Mouse (Mus musculus): Measurements from ENCODE around the gene Gdpd2. TPM values are rescaled to one million over a fixed set of nuclear protein-coding genes. Genes with fewer than 3 reads are reported as not detected.

The Gdpd2 gene
- polyA plus RNA-seq, 1 experiment from 2014 or later = 0.52 TPM

Other genes starting within 250 kb of the Gdpd2 start
- gene Igbp1, start 235.6 kb upstream of the Gdpd2 start, polyA plus RNA-seq (2014; fragmentation: Nextera tagmentation; extraction: Ambion mirVana) = 30.1 and 31.1 TPM in 2 replicates
- gene Dgat2l6, start 205.0 kb upstream of the Gdpd2 start, polyA plus RNA-seq (2014; fragmentation: Nextera tagmentation; extraction: Ambion mirVana) = not detected in 2 replicates
- gene Awat1, start 157.6 kb upstream of the Gdpd2 start, polyA plus RNA-seq (2014; fragmentation: Nextera tagmentation; extraction: Ambion mirVana) = not detected in 2 replicates
- gene P2ry4, start 135.0 kb upstream of the Gdpd2 start, polyA plus RNA-seq (2014; fragmentation: Nextera tagmentation; extraction: Ambion mirVana) = not detected in 2 replicates
- 0.59 and 0.66 TPM in 2 replicates for gene Arr3, start 124.4 kb upstream of the Gdpd2 start, polyA plus RNA-seq (2014; fragmentation: Nextera tagmentation; extraction: Ambion mirVana)
- gene Kif4, start 104.1 kb upstream of the Gdpd2 start, polyA plus RNA-seq (2014; fragmentation: Nextera tagmentation; extraction: Ambion mirVana) = 26.7 and 30.6 TPM in 2 replicates
- gene Pdzd11, start 103.3 kb upstream of the Gdpd2 start, polyA plus RNA-seq (2014; fragmentation: Nextera tagmentation; extraction: Ambion mirVana) = 89.1 and 97.3 TPM in 2 replicates
- 3.2 and 4.0 TPM in 2 replicates for gene Dlg3, start 37.8 kb downstream of the Gdpd2 start, polyA plus RNA-seq (2014; fragmentation: Nextera tagmentation; extraction: Ambion mirVana)